Mouse (Mus musculus) cerebellum, postnatal 36 days (tissue): ENCODE data around the gene Uvssa.
A peak's percentile ranks its signal among the peaks of the same experiment; 100 is the strongest.

Source experiments
- DNase-seq, 2 experiments: peaks; one replicate each; pipeline ENCODE4 v3.0.0; 2021 to 2022; ENCODE audit warnings: mixed read lengths in 2 of 2

Uvssa gene

DNA sequence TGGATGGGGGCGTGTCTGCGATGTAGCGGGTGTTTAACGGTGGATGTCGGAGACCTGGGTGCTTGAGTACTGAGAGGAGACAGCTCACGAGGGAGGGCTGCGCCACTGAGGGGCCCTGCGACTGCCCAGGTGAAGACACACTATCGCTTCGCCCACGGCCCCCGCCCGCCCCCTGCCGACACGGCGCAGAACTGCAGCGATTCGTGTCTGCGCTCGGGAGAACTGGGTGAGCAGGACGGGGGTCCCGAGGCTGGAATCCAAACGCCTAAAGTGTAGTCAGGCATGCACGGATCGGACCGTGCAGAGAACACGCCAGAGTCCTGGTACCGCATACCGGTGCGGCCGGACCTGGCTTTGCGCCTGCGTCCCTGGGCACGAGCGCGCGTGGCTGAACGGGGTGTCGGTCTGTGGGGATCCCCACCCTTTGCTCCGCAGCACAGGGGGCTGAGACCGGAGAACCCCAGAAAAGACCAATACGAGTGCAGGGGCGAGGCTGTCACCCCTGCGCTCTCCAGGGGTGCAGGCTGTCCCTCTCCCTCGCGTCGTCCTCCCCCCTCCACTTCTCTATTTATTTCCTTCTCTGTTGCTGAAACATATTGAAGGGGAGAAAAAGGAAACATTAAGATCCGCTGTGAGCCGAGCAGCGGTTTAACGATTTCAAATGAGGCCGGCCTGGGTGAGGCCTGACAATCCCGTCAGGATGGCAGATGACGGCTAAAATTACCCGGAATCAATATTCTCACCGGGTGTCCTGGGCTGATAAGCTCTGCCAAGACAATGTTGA lies 64.8 kb downstream of the Uvssa start:
- peak; percentile 67 to 74 for DNase-seq

DNA sequence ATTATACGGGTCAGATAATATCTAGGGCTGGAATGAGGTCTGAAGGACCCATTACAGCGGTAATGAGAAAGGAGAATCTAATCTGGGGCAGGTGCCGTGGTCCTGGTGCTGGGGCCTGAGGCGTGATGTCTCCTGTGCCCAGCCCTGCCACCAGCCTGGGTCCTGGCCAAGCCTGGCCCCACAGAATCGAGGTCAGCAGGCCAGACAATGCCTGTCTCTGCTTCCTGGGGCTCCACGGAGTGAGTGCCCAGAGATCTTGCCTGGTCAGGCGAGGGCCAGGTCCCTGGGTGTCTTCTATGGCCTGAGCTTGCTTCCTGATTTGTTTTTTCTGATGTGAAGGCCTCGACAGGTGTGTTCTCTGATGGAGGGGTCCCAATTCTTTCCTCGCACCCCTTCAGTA lies 65.4 kb downstream of the Uvssa start:
- DNase-seq = peak; percentile 26 to 27

DNA sequence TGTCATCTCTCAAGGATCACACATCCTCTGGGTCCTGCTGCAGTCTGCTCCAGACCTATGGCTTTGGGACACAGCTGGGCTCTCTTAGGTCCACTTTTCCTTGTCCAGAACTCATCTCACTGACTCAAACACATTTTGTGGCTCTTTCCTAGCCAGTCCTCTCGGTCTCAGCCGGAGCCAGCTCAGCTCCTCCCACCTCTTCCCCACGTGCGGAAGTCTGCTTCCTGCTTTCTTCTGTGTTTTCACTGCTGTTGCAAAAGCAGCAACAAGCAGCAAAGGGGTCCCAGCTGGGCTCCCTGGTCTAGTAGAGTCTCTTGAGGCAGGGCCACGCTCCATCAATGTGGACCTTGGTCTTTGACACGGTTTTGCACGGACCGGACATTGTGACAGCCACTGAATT lies 77.4 kb downstream of the Uvssa start:
- DNase-seq = no peak

DNA sequence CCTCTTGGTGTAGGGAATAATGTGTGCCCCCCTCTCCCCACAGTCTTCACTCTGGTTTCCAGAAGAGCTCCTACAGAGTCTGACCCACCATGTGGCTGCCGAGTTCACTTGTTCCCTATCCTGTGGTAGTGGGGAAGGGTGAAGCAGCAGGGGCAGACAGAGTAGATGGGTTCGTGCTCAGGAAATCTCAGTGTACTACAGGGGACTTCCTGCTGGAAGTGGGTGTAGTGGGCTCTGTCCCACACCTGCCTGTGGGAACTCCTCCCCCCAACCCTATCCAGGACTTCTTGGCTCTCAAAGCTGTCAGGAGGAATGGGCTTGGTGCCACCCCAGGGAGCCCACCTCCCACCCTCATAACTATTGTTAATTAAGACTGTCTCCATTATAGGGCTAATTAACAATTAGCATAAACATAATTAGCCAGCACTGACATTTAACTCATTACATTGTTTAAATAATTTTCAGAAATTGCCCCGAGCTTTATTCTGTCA lies 79.8 kb downstream of the Uvssa start:
- no peak for DNase-seq

DNA sequence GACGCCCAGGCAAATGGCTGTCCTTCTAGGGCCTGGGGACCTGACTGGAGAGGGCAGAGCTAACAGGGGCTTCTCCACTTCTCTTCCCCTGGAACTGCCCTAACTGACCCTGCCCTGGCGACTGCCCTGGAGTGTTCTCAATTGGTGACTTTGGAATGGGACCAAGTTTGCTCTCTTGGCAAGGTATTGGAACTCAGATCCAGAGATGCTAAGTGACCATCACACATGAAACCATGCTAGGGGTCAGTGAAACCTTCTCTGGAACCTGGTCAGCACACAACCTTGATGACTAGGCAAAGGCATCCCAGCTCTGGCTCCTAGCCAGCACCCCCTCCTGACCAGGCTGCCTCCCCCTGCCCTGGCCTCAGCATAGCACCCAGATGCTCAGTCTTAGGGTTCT lies 80.8 kb downstream of the Uvssa start:
- DNase-seq = no peak

DNA sequence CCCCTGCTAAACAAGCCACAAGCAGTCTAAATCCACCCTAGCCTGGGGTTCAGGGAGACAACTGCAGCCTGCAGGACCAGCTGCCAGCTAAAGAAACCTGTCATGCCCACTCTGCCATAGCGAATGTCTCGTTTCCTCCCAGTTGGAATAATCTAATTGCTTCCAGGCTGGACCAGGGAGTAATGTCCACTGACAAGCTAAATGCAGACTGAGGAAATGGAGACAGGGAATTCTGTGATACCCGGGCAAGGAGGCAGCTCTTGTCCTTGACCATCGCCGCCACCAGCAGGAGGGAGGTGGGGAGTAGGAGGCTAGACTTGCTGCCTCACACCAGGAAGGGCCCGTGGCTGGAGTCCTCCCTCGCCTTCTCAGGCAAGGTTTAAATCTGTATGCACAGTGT lies 86.0 kb downstream of the Uvssa start:
- DNase-seq = no peak

DNA sequence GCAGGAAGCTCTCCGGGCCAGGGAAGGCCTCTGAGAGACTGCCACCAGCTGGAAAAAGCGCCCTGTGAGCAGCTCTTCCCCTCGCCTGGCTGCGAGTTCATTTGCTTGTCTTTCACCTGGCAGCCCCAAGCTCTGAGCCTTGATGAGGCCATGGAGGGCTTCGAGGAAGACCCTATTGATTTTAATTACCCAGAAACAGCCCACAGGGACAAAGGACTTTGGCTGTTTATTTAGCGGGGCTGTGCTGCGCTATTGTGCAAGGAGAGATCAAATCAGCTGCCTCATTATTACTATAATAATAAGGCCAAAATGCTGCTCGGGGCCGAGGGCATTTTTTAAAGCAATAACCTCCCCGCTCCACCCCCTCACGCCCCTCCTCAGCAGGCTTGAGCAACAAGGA lies 87.1 kb downstream of the Uvssa start:
- no peak for DNase-seq
